Mouse (Mus musculus): ENCODE results near the gene Camta1. TPM values are rescaled to one million over a fixed set of nuclear protein-coding genes. Genes with fewer than 3 reads are reported as not detected.

The Camta1 gene
- polyA plus RNA-seq, 1 experiment, result 7.7 TPM

GRCm38 (mm10) chr4:151757261-151757660 is 104.4 kb downstream of the Camta1 start:
- 90% methylated on average over 3 of the region's 3 CpGs for WGBS
- H3K4me1 ChIP-seq (ENCODE audit: control insufficient read depth, insufficient read depth, low read length), result no peaks in the 10 kb centered on the region
- no peaks in the 10 kb centered on the region for H3K36me3 ChIP-seq (ENCODE audit: control insufficient read depth, insufficient read depth, low read length)
- H3K27me3 ChIP-seq (replicated peaks; ENCODE audit: control insufficient read depth, insufficient read depth, low read length), result no peaks in the 10 kb centered on the region
- H3K27ac ChIP-seq (ENCODE audit: insufficient read depth, low read depth, low read length), result no peak overlapping the region
- TF ChIP-seq CTCF (conservative IDR thresholded peaks at IDR 0.05; ENCODE audit: insufficient read depth, insufficient read length, low read depth, low read length), result no peak
- peak; percentile 67 for DNase-seq
- no peak overlapping the region for H3K4me3 ChIP-seq (ENCODE audit: insufficient read depth, low read depth, low read length)

- 29% methylated on average over 10 of the region's 10 CpGs for WGBS
- Histone ChIP-seq H3K27ac (ENCODE audit: insufficient read depth, low read depth, low read length) (no peak overlapping the region), H3K27me3 (replicated peaks; ENCODE audit: control insufficient read depth, insufficient read depth, low read length) (no peaks in the 10 kb centered on the region), H3K36me3 (ENCODE audit: control insufficient read depth, insufficient read depth, low read length) (no peaks in the 10 kb centered on the region), H3K4me1 (ENCODE audit: control insufficient read depth, insufficient read depth, low read length) (no peaks in the 10 kb centered on the region), H3K4me3 (ENCODE audit: insufficient read depth, low read depth, low read length) (no peak overlapping the region)
- DNase-seq, result peak; percentile 76
- TF ChIP-seq POLR2A (IDR thresholded peaks at IDR 0.05; ENCODE audit: low read depth, low read length), result no peak
- no peak for TF ChIP-seq CTCF (conservative IDR thresholded peaks at IDR 0.05; ENCODE audit: insufficient read depth, insufficient read length, low read depth, low read length)
Measured at GRCm38 (mm10) chr4:151756400-151756799, 105.3 kb downstream of the Camta1 start.

GRCm38 (mm10) chr4:151753231-151753630 is 108.4 kb downstream of the Camta1 start:
- Histone ChIP-seq H3K27ac (ENCODE audit: insufficient read depth, low read depth, low read length) (no peak overlapping the region), H3K27me3 (replicated peaks; ENCODE audit: control insufficient read depth, insufficient read depth, low read length) (no peaks in the 10 kb centered on the region), H3K36me3 (ENCODE audit: control insufficient read depth, insufficient read depth, low read length) (no peaks in the 10 kb centered on the region), H3K4me3 (ENCODE audit: insufficient read depth, low read depth, low read length) (no peak overlapping the region), H3K4me1 (ENCODE audit: control insufficient read depth, insufficient read depth, low read length) (no peaks in the 10 kb centered on the region)
- DNase-seq, result peak; percentile 47
- 72% methylated on average over 10 of the region's 10 CpGs for WGBS
- TF ChIP-seq CTCF (conservative IDR thresholded peaks at IDR 0.05; ENCODE audit: insufficient read depth, insufficient read length, low read depth, low read length), result no peak
- TF ChIP-seq POLR2A (IDR thresholded peaks at IDR 0.05; ENCODE audit: low read depth, low read length), result no peak

- 30% methylated on average over 7 of the region's 7 CpGs for WGBS
- TF ChIP-seq POLR2A (IDR thresholded peaks at IDR 0.05; ENCODE audit: low read depth, low read length) (no peak), CTCF (conservative IDR thresholded peaks at IDR 0.05; ENCODE audit: insufficient read depth, insufficient read length, low read depth, low read length) (no peak)
- no peaks in the 10 kb centered on the region for H3K36me3 ChIP-seq (ENCODE audit: control insufficient read depth, insufficient read depth, low read length)
- DNase-seq, result peak; percentile 62
- no peaks in the 10 kb centered on the region for H3K4me1 ChIP-seq (ENCODE audit: control insufficient read depth, insufficient read depth, low read length)
- no peaks in the 10 kb centered on the region for H3K27me3 ChIP-seq (replicated peaks; ENCODE audit: control insufficient read depth, insufficient read depth, low read length)
- no peak overlapping the region for H3K4me3 ChIP-seq (ENCODE audit: insufficient read depth, low read depth, low read length)
- no peak overlapping the region for H3K27ac ChIP-seq (ENCODE audit: insufficient read depth, low read depth, low read length)
Measured at GRCm38 (mm10) chr4:151752551-151752950, 109.1 kb downstream of the Camta1 start.

GRCm38 (mm10) chr4:151751270-151751945 is 110.3 kb downstream of the Camta1 start:
- DNase-seq, result no peak
- WGBS, result 82% methylated on average over 15 of the region's 15 CpGs
- no peaks in the 10 kb centered on the region for H3K27me3 ChIP-seq (replicated peaks; ENCODE audit: control insufficient read depth, insufficient read depth, low read length)
- no peaks in the 10 kb centered on the region for H3K4me1 ChIP-seq (ENCODE audit: control insufficient read depth, insufficient read depth, low read length)
- no peak overlapping the region for H3K4me3 ChIP-seq (ENCODE audit: insufficient read depth, low read depth, low read length)
- no peak for TF ChIP-seq POLR2A (IDR thresholded peaks at IDR 0.05; ENCODE audit: low read depth, low read length)
- TF ChIP-seq CTCF (conservative IDR thresholded peaks at IDR 0.05; ENCODE audit: insufficient read depth, insufficient read length, low read depth, low read length), result no peak
- H3K36me3 ChIP-seq (ENCODE audit: control insufficient read depth, insufficient read depth, low read length), result no peaks in the 10 kb centered on the region
- H3K27ac ChIP-seq (ENCODE audit: insufficient read depth, low read depth, low read length), result no peak overlapping the region

GRCm38 (mm10) chr4:151747723-151748122 is 114.0 kb downstream of the Camta1 start:
- H3K27me3 ChIP-seq (replicated peaks; ENCODE audit: control insufficient read depth, insufficient read depth, low read length), result no peaks in the 10 kb centered on the region
- DNase-seq, result no peak
- TF ChIP-seq POLR2A (IDR thresholded peaks at IDR 0.05; ENCODE audit: low read depth, low read length), result no peak
- no peak for TF ChIP-seq CTCF (conservative IDR thresholded peaks at IDR 0.05; ENCODE audit: insufficient read depth, insufficient read length, low read depth, low read length)

GRCm38 (mm10) chr4:151746002-151746606 is 115.6 kb downstream of the Camta1 start:
- Histone ChIP-seq H3K36me3 (ENCODE audit: control insufficient read depth, insufficient read depth, low read length) (no peaks in the 10 kb centered on the region), H3K4me3 (ENCODE audit: insufficient read depth, low read depth, low read length) (no peak overlapping the region), H3K27ac (ENCODE audit: insufficient read depth, low read depth, low read length) (no peak overlapping the region), H3K27me3 (replicated peaks; ENCODE audit: control insufficient read depth, insufficient read depth, low read length) (no peaks in the 10 kb centered on the region), H3K4me1 (ENCODE audit: control insufficient read depth, insufficient read depth, low read length) (no peaks in the 10 kb centered on the region)
- DNase-seq, result no peak
- 69% methylated on average over 9 of the region's 9 CpGs for WGBS
- no peak for TF ChIP-seq CTCF (conservative IDR thresholded peaks at IDR 0.05; ENCODE audit: insufficient read depth, insufficient read length, low read depth, low read length)
- TF ChIP-seq POLR2A (IDR thresholded peaks at IDR 0.05; ENCODE audit: low read depth, low read length), result no peak

More at GRCm38 (mm10) chr4:151747723-151748122, 114.0 kb downstream of the Camta1 start:
- WGBS, result 71% methylated on average over 6 of the region's 6 CpGs
- Histone ChIP-seq H3K27ac (ENCODE audit: insufficient read depth, low read depth, low read length) (no peak overlapping the region), H3K4me1 (ENCODE audit: control insufficient read depth, insufficient read depth, low read length) (no peaks in the 10 kb centered on the region), H3K36me3 (ENCODE audit: control insufficient read depth, insufficient read depth, low read length) (no peaks in the 10 kb centered on the region), H3K4me3 (ENCODE audit: insufficient read depth, low read depth, low read length) (no peak overlapping the region)
